Mouse (Mus musculus) erythroblast, embryonic 14.5 days (primary cell): ENCODE data around the gene Rab40c. TPM values are rescaled to one million over a fixed set of nuclear protein-coding genes. Genes with fewer than 3 reads are reported as not detected.

Experiments
- H3K27me3 ChIP-seq: 2 replicates; pipeline ENCODE4 v1.6.1; 2012; ENCODE audit warnings: inconsistent platforms; ENCODE audit not compliant: control insufficient read depth
- H3K36me3 ChIP-seq: 2 replicates; pipeline ENCODE4 v1.6.1; 2012; ENCODE audit warnings: mild to moderate bottlenecking, inconsistent platforms; ENCODE audit not compliant: control insufficient read depth
- H3K4me1 ChIP-seq: 2 replicates; pipeline ENCODE4 v1.6.1; 2012; ENCODE audit warnings: inconsistent platforms; ENCODE audit not compliant: control insufficient read depth
- H3K4me3 ChIP-seq: replicated peaks from 2 replicates; pipeline ENCODE3; 2012; ENCODE audit warnings: moderate library complexity, mild to moderate bottlenecking, inconsistent platforms
- H3K9me3 ChIP-seq: 2 replicates; pipeline ENCODE4 v1.6.1; 2012; ENCODE audit warnings: low read length, inconsistent platforms, mixed read lengths; ENCODE audit not compliant: control insufficient read depth
- GATA1 ChIP-seq: IDR thresholded peaks from 2 replicates; pipeline ENCODE4 v1.6.1; 2012; ENCODE audit warnings: low read length, inconsistent platforms, mixed read lengths
- TAL1 ChIP-seq: IDR thresholded peaks from 3 replicates; pipeline ENCODE4 v1.6.1; 2012; ENCODE audit warnings: low read length, inconsistent platforms, mixed read lengths
- polyA plus RNA-seq: library from polyadenylated mRNA; stranded (reverse); fragments of >175 nt; gene quantifications from 2 replicates; pipeline ENCODE4 v1.2.3, GENCODE M21; 2012

Rab40c gene
- polyA plus RNA-seq, 1 experiment, result 0.68 TPM

DNA sequence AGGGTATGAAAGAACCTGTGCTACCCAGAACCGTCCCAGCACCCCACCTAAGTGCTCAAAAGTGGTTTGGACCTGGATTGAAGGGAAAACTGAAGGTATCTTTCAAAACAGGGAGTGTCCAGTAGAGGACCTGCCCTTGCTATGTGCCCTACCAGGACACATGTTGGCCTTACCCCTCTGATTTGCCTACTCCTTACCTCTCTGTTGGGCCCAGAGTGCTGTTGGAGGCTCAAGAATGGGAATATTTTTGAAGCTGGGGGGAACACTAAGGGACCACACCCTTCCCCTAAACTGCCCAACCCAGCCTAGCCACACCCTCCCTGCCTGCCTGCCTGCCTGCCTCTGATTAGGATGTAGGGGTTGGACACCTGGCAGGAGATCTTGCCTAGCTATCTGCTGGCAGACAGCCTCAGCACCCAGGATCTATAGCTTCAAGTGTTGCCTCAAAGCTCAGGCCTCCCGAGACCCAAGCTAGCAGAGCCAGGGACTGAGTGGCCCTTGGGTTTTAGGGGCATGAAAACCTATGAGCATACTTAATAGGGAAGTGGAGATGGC, 23.1 kb upstream of the Rab40c start:
- H3K4me1 ChIP-seq, result peaks cover 80% of the 10 kb centered on the region
- H3K36me3 ChIP-seq, result peaks cover 76% of the 10 kb centered on the region
- H3K27me3 ChIP-seq, result no peaks in the 10 kb centered on the region
- H3K4me3 ChIP-seq, result peak overlapping the region; percentile 81
- H3K9me3 ChIP-seq, result no peaks in the 10 kb centered on the region
- TF ChIP-seq TAL1 (peak; percentile 100), GATA1 (peak; percentile 96)

DNA sequence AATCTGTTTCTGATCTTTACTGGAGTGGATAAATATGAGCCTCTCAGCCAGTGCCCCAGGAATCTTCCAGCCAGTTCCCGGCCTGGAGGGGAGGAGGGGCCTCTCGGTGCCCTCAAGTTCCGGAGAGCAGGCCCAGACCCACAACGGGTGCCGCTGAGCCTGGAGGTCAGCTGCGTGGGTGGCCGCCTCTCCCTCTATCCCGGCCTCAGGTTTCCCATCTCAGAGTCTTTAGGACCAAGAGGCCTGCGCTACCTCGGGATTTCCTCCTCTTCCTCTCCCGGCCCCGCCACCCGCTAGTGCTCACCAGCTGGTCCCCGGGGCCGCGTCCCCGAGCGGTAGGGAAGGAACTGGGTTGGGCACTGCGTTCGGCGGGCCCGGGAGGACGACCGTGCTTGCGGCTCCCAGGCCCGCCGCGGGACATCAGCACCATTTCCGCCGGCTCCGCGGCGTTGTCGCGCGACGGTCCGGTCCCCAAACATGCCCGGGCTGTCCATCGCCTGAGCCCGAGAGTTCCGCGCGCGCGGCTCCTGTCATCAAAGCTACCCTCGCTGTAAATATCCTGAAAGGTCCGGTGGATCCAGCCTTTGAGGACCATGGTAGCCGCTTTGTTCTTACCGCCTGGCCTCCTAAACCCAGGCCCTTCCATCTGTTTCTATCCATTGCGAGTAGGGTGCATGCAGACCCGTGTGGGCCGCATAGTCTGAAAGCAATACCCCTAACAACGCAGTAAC, 22.1 kb upstream of the Rab40c start:
- H3K4me3 ChIP-seq, result peak overlapping the region; percentile 81
- no peak for TF ChIP-seq GATA1
- TF ChIP-seq TAL1, result no peak
- peaks cover 80% of the 10 kb centered on the region for H3K4me1 ChIP-seq

DNA sequence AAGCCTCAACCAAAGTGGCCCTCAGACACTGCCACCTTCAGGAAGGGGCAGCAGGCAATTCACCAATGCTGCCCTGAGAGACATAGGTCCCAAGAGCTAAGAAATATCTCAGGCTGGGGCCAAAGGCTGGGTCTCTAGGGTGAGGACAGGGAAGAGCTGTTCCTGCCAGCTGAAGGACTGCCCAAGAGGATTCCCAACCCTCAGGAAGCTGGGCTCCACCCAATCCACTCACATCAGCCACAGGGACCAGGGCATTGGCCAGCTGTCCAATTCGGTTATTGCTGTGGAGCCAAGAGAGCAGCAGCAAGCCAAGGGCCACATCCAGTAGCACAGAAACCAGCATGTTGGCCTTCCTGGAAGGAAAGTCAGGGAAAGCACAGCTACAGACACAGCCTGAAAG, 15.0 kb upstream of the Rab40c start:
- Histone ChIP-seq H3K4me3 (peak overlapping the region; percentile 35), H3K9me3 (no peaks in the 10 kb centered on the region), H3K36me3 (peaks cover 100% of the 10 kb centered on the region), H3K4me1 (peaks cover 90% of the 10 kb centered on the region), H3K27me3 (no peaks in the 10 kb centered on the region; the same call in 1 of the 2 replicates)
- no peak for TF ChIP-seq GATA1
- TF ChIP-seq TAL1, result no peak

More for the DNA sequence above, 22.1 kb upstream of the Rab40c start:
- no peaks in the 10 kb centered on the region; the same call in 1 of the 2 replicates for H3K27me3 ChIP-seq
- peaks cover 82% of the 10 kb centered on the region for H3K36me3 ChIP-seq
- no peaks in the 10 kb centered on the region for H3K9me3 ChIP-seq

DNA sequence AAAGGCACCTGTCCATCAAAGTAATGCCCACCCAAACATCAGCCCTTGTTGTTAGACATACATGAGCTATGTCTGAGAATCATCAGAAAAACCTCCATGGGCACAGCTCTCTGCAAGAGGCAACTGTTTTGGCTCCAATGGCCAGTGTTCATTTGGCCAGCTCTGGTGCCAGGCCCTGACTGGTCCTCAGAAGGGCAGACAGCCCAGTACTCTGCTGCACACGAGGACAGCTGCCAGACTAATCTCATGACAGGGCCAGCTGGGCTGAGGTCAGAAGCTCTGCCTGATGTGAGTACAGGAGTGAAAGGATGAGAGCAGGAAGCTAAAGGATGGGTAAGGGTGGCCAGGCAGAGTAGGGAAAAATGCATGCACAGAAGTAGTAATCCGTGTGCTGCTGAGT, 5.8 kb upstream of the Rab40c start:
- no peak overlapping the region for H3K4me3 ChIP-seq
- peaks cover 82% of the 10 kb centered on the region for H3K36me3 ChIP-seq
- TF ChIP-seq TAL1 (no peak), GATA1 (no peak)

DNA sequence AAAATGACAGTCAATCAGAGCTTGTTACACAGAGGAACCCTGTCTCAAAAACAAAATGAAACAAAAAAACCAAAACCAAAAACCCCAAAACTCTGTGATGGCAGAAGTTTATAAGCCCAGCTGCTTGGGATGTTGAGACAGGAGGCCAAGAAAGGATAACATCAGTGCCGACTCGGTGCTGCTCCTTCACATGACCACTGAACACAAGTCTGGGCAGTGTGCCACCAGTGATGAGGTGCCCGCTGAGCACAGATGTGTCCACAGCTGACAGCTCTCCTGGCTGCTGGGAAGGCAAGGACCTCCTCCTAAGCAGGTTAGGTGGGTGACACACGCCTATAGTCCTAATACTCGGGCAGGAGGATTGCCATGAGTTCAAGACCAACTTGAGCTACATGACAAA, 2.6 kb upstream of the Rab40c start:
- TF ChIP-seq GATA1, result no peak
- TF ChIP-seq TAL1, result no peak
- H3K36me3 ChIP-seq, result peaks cover 54% of the 10 kb centered on the region
- peaks cover 62% of the 10 kb centered on the region for H3K4me1 ChIP-seq
- no peaks in the 10 kb centered on the region for H3K9me3 ChIP-seq
- H3K4me3 ChIP-seq, result no peak overlapping the region
- H3K27me3 ChIP-seq, result no peaks in the 10 kb centered on the region

More for the DNA sequence above, 5.8 kb upstream of the Rab40c start:
- Histone ChIP-seq H3K4me1 (peaks cover 56% of the 10 kb centered on the region), H3K27me3 (no peaks in the 10 kb centered on the region; the same call in 1 of the 2 replicates), H3K9me3 (no peaks in the 10 kb centered on the region)

DNA sequence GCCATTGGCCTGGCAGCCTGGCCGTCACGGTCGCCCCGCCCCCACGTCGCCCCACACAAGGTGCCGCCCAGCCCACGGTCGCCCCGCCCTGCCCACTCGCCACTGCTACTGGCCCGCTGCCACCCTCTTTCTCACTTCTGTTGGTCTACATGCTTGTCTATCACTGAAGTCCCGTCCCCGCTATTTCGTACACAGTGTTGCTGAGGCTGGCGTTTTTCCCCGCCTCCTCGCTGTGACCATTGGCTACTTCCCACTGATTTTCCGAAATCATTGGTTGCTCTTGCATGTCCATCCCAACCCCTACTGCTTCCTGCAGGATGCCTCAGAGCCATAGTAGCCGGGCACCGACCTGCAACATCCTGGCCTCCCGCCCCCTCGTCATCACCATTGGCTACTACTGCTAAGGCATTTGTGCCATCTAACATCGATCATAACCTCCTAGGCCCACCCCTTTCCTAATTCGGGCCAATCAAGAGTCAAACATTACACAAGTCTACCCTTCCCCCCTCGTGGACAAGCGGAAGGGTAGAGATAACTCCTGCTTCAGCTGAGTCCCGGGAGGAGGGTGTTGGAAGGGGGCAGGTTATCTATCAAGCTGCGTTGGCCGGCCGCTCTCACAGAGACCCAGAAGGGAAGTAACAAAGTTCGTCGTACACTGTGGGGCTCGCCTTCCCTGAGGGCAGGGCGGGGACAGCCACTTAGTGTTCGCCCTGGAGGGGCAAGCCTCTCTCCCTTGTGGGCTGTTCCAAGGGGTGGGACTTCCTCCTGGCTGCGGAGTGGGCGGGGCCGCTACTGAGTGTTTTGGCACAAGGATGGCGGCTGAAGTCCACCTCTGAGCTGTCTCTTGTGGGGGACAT, 487 bp upstream of the Rab40c start:
- Histone ChIP-seq H3K9me3 (no peaks in the 10 kb centered on the region), H3K27me3 (no peaks in the 10 kb centered on the region), H3K36me3 (peaks cover 35% of the 10 kb centered on the region), H3K4me1 (peaks cover 63% of the 10 kb centered on the region), H3K4me3 (peak overlapping the region; percentile 73)
- TF ChIP-seq TAL1, result no peak
- peak; percentile 27; the same call in 1 of the 2 replicates for TF ChIP-seq GATA1

DNA sequence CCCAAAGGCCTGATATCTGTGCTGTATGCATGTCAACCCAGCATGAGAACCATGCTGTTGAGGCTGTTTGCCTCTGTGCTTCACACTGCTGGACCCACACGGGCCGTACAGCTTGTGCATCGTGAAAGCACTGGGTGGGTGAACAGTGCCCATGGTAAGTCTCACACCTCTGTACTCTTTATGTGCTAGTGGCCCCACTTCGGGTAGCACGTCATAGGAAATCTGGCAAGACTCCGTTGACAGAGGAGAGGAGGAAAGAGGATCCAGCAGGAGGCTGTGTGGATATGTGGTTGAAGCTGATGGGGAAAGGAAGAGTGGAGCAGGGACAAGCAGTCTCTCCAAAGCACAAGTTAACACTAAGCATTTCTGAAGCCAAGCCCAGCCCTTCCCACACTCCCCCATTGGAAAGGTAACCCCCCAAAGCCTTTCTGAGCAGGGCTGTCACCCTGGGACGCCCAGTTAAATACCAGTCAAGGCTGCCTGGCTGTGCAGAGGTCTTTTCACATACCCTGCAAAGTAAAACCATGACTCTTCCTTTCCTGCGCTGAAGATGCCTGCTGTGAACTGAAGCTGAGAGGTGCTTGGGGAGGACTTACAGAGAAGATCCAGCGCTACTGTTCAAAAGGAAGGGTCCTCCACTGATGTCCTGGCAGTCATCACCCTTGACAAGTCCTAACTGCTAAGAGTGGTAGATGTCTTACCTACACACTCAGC, 1.3 kb downstream of the Rab40c start:
- no peak for TF ChIP-seq TAL1
- TF ChIP-seq GATA1, result no peak

DNA sequence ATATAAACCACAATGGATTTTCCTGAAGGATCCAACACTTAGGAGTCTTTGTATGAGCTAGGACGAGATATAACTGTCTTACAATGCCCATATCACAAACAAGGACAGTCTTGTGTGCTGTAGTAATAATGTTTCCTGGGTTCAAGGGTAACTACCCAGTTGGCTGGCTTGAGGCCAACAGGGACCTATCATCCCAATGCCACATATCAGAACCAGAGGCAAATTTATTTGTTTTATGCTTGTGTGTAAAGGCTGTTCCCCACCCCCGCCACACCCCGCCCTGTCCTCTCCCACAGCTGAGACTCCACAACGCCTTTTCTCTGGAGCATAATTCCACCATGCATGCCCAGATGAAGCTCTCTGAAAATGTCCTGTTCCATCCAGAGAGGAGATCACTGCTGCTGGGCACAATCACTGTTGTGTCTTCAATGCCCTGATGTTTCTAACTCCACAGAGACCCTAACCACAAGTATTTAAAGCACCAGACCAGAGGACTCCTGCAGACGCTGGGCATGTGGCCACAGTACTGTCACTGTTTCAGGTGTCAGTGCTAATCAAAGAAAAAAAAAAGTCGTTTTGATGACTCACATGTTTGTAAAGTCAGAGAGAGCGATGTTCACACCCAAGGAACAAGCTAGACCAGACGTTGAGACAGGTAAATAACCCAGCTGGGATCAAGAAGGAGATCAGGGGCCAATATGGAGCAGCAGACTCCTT, 2.4 kb downstream of the Rab40c start:
- H3K9me3 ChIP-seq, result no peaks in the 10 kb centered on the region
- H3K4me3 ChIP-seq, result no peak overlapping the region
- peaks cover 14% of the 10 kb centered on the region for H3K36me3 ChIP-seq
- peaks cover 72% of the 10 kb centered on the region for H3K4me1 ChIP-seq
- TF ChIP-seq TAL1 (no peak), GATA1 (no peak)
- no peaks in the 10 kb centered on the region for H3K27me3 ChIP-seq

More for the DNA sequence above, 1.3 kb downstream of the Rab40c start:
- Histone ChIP-seq H3K36me3 (peaks cover 23% of the 10 kb centered on the region), H3K27me3 (no peaks in the 10 kb centered on the region), H3K9me3 (no peaks in the 10 kb centered on the region), H3K4me1 (peaks cover 74% of the 10 kb centered on the region), H3K4me3 (peak overlapping the region; percentile 73)
